Mouse (Mus musculus) kidney, adult 2 months (tissue): Measurements from ENCODE around the gene Pik3cd. TPM values are rescaled to one million over a fixed set of nuclear protein-coding genes. Genes with fewer than 3 reads are reported as not detected.

Experiments used
- DNase-seq: peaks from one replicate; pipeline ENCODE4 v3.0.0; 2021
- H3K27ac ChIP-seq: fragments of 200-500 bp; 2 replicates; pipeline ENCODE4 v1.5.1; 2012; ENCODE audit warnings: low read depth, low read length, control low read depth, inconsistent platforms; ENCODE audit not compliant: insufficient read depth
- H3K27me3 ChIP-seq: fragments of 200-500 bp; replicated peaks from 2 replicates; pipeline ENCODE4 v1.6.1; 2012; ENCODE audit warnings: mild to moderate bottlenecking, moderate library complexity, low read length, inconsistent platforms; ENCODE audit not compliant: control insufficient read depth, insufficient read depth
- H3K36me3 ChIP-seq: fragments of 200-500 bp; 2 replicates; pipeline ENCODE4 v1.6.1; 2012; ENCODE audit warnings: mild to moderate bottlenecking, moderate library complexity, low read length, inconsistent platforms; ENCODE audit not compliant: control insufficient read depth, insufficient read depth
- H3K4me1 ChIP-seq: fragments of 200-500 bp; 2 replicates; pipeline ENCODE4 v1.6.1; 2011; ENCODE audit warnings: low read length; ENCODE audit not compliant: control insufficient read depth, insufficient read depth
- H3K4me3 ChIP-seq: fragments of 200-500 bp; 2 replicates; pipeline ENCODE4 v1.5.1; 2011; ENCODE audit warnings: mild to moderate bottlenecking, low read depth, low read length, control low read depth; ENCODE audit not compliant: insufficient read depth
- CTCF ChIP-seq: fragments of 200-500 bp; conservative IDR thresholded peaks from 2 replicates; pipeline ENCODE4 v1.5.1; 2011; ENCODE audit warnings: low read depth, mild to moderate bottlenecking, control low read depth, low read length, moderate library complexity, mixed read lengths; ENCODE audit not compliant: insufficient read depth, insufficient read length
- POLR2A ChIP-seq: fragments of 200-500 bp; IDR thresholded peaks from one replicate; pipeline ENCODE4 v1.6.1; 2011; ENCODE audit warnings: low read depth, low read length, control low read depth
- WGBS: fragments of 180-500 bp; shearing (Covaris S2); methylation state at CpG from one replicate; pipeline ENCODE4 v1.1.7; 2018; 5-methylcytosine and 5-hydroxymethylcytosine counted together
- polyA plus RNA-seq: library from polyadenylated mRNA; depleted of rRNA; stranded (reverse); fragments of >200 nt; gene quantifications from 2 replicates; pipeline ENCODE4 v1.2.3, GENCODE M21; 2012

Pik3cd gene
- polyA plus RNA-seq, 1 experiment, result 7.2 TPM

GRCm38 (mm10) chr4:149641956-149642355 is 60.4 kb downstream of the Pik3cd start:
- Histone ChIP-seq H3K4me1 (no peaks in the 10 kb centered on the region), H3K36me3 (no peaks in the 10 kb centered on the region), H3K27ac (no peak overlapping the region), H3K4me3 (no peak overlapping the region), H3K27me3 (no peaks in the 10 kb centered on the region)
- 88% methylated on average over 5 of the region's 5 CpGs for WGBS
- DNase-seq, result no peak
- TF ChIP-seq CTCF (no peak), POLR2A (no peak)

- Histone ChIP-seq H3K4me3 (no peak overlapping the region), H3K27ac (no peak overlapping the region), H3K36me3 (no peaks in the 10 kb centered on the region), H3K4me1 (no peaks in the 10 kb centered on the region), H3K27me3 (no peaks in the 10 kb centered on the region)
- WGBS, result 47% methylated on average over 8 of the region's 8 CpGs
- TF ChIP-seq CTCF, result no peak
- TF ChIP-seq POLR2A, result no peak
- no peak for DNase-seq
Measured at GRCm38 (mm10) chr4:149641400-149641799, 61.0 kb downstream of the Pik3cd start.

DNA sequence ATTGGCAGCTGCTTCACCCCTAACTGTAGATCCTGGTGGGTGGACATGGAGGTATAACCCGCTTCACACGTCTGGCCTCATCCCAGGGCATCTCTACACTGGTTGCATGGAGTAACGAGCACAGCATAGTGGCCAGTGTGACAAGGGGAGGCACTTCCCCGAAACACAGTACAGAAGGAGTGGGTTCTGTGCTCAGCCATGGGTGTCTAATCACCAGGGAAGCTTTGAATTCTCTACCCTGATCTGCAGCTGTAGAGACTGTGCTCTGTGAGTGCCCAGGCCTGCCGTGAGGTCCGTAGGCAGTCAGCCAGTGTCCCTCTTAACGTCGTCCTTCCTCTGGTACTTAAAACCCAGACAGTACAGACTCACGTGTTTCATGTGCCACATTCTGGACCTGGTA is 61.5 kb downstream of the Pik3cd start:
- Histone ChIP-seq H3K36me3 (no peaks in the 10 kb centered on the region), H3K27ac (no peak overlapping the region), H3K27me3 (no peaks in the 10 kb centered on the region), H3K4me1 (no peaks in the 10 kb centered on the region), H3K4me3 (no peak overlapping the region)
- TF ChIP-seq CTCF (no peak), POLR2A (no peak)
- 62% methylated on average over 9 of the region's 9 CpGs for WGBS
- no peak for DNase-seq

- Histone ChIP-seq H3K4me3 (no peak overlapping the region), H3K27ac (no peak overlapping the region), H3K4me1 (no peaks in the 10 kb centered on the region), H3K27me3 (no peaks in the 10 kb centered on the region), H3K36me3 (no peaks in the 10 kb centered on the region)
- no peak for DNase-seq
- TF ChIP-seq CTCF (no peak), POLR2A (no peak)
- 88% methylated on average over 7 of the region's 7 CpGs for WGBS
Measured at GRCm38 (mm10) chr4:149637942-149638341, 64.4 kb downstream of the Pik3cd start.

GRCm38 (mm10) chr4:149635915-149636415 is 66.4 kb downstream of the Pik3cd start:
- Histone ChIP-seq H3K36me3 (no peaks in the 10 kb centered on the region), H3K4me3 (no peak overlapping the region), H3K4me1 (no peaks in the 10 kb centered on the region), H3K27me3 (no peaks in the 10 kb centered on the region), H3K27ac (no peak overlapping the region)
- no peak for TF ChIP-seq POLR2A
- no peak for TF ChIP-seq CTCF
- DNase-seq, result no peak
- WGBS, result 80% methylated on average over 8 of the region's 8 CpGs

GRCm38 (mm10) chr4:149634966-149635365 is 67.4 kb downstream of the Pik3cd start:
- H3K36me3 ChIP-seq, result no peaks in the 10 kb centered on the region
- TF ChIP-seq CTCF (no peak), POLR2A (no peak)
- no peak overlapping the region for H3K4me3 ChIP-seq
- H3K4me1 ChIP-seq, result no peaks in the 10 kb centered on the region
- no peak for DNase-seq
- 91% methylated on average over 11 of the region's 11 CpGs for WGBS
- no peaks in the 10 kb centered on the region for H3K27me3 ChIP-seq
- H3K27ac ChIP-seq, result no peak overlapping the region

GRCm38 (mm10) chr4:149634157-149634556 is 68.2 kb downstream of the Pik3cd start:
- no peak for DNase-seq
- H3K4me3 ChIP-seq, result no peak overlapping the region
- no peaks in the 10 kb centered on the region for H3K4me1 ChIP-seq
- H3K36me3 ChIP-seq, result no peaks in the 10 kb centered on the region
- no peaks in the 10 kb centered on the region for H3K27me3 ChIP-seq
- TF ChIP-seq POLR2A (no peak), CTCF (no peak)
- WGBS, result 82% methylated on average over 1 of the region's 1 CpGs
- H3K27ac ChIP-seq, result no peak overlapping the region
